Mouse (Mus musculus): Measurements from ENCODE around the gene Lca5.

Gene Lca5

GRCm38 (mm10) chr9:83440392-83441357 lies at the start of gene Lca5:
TSS of gene Lca5 (minus strand) at chr9:83441127.
- ATAC-seq (ENCODE audit: insufficient number of reproducible peaks, low FRiP score, low TSS enrichment) = peak; percentile 100

DNA sequence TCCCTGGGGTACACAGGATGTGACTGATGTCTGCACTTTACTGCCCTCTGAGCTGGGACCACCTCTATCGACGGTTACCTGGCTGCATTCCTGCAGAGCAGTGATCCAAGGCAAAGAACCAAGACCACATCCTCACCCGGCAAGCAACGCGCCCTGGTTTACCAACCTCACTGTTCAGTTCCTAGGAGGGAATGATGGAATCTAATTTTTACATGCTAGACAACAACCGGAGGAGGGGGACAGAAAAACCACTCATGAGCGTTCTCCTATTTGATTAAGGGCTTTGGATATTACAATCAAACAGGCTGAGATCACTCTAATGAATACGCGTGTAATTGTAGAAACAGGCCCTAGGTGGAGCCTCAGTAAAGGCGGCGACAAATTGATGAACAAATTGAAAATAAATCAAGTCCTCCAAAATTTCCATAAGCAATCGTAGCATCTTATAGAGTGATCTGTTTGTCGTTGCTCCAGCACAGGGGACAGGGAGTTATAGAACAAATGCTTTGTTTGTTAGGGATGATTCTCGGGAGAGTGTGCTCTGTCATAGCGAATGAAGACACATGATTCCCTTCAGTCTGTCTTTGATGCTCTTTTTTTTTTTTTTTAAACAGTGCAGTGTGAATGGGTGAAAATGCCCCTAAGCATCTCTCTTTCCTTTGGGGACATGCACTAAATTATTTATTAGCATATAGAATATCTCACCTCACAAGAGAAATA lies 47.7 kb upstream of the Lca5 start:
- ATAC-seq (ENCODE audit: insufficient number of reproducible peaks, low FRiP score, low TSS enrichment) = peak; percentile 59

DNA sequence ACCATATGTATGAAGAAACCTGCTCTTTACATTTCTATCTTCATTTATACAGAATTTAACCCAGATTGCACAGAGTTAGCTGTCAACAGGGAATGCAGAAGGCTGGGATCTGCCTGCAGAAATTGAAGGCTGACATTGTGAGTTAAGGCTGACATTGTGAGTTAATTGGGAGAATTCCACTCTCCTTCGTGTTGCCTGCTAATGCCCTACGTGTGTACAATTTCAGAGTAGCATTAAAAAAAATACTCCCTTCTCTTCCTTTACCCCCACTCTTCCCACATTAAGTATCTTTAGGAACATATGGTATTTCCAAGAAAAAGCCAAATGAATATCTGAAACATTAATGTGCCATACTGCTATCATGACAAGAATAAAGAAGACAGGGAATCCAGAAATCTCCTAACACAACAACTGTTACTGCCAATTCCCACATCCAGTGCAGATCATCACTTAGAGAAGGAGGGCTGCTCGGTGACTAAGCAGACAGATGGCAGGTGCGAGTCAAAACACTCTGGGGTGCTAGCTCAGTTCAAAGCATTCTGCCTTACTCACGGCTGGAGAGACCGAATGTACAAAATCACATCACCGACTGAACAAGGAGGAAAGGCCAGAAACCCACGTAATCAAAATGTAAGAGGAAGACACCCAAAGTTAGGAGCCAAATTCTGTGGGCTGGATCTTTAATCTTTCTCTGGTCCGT lies 47.0 kb upstream of the Lca5 start:
- peak; percentile 92 for ATAC-seq (ENCODE audit: insufficient number of reproducible peaks, low FRiP score, low TSS enrichment)

DNA sequence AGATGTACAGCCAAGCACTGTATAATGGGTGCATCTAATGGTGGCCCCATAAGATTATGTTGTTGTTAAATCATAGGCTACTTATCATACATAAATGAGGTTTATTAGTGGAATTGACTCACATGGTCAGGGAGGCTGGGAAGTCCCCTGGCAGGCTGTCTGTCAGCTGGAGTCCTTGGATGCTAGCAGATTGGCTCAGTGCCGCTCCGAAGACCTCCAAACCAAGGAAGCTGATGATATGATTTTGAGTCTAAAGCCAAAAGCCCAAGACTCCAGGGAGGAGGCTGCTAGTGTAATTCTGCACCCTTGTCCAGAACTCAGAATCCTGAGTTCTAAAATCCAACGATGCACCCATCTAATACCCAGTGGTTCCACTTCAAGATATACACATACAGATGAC lies 45.0 kb upstream of the Lca5 start:
- ATAC-seq (ENCODE audit: insufficient number of reproducible peaks, low FRiP score, low TSS enrichment) = no peak

DNA sequence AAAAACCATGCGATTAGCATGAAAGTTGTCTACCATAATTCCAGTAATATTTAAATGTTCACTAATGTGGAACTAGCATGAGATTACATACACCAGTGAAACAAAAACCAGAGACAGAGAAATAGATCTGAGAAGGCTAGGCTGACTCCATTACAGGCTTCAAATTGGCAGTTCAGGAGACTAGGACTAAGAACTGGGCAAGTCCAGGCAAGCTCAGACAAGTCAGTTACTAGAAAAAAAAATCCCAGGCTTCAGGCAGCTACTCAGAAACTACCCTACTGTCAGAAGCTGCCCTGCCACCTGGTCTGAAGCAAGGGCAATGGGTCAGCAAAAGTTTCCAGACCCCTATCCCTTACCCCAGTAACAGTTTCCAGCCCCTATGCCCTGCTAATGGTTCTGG lies 44.4 kb upstream of the Lca5 start:
- ATAC-seq (ENCODE audit: insufficient number of reproducible peaks, low FRiP score, low TSS enrichment) = no peak

DNA sequence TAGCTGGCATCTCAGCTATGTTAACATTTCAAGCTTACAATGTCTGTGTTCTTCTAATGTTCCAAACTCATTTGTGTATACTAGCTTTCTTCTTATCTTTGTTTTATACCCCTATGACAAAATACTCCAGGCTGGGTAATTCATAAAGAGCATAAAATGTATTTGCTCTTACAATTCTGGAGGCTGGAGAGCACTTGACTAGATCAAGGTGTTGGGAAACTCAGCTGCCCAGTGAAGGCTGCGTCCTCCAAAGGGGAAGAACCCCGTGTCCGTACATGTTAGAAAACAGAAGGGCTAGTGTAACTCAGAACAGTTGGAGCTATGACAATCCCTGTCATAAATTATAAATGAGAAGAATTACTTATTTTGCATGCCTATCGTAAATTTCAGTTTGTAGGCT lies 42.5 kb upstream of the Lca5 start:
- ATAC-seq (ENCODE audit: insufficient number of reproducible peaks, low FRiP score, low TSS enrichment) = no peak

DNA sequence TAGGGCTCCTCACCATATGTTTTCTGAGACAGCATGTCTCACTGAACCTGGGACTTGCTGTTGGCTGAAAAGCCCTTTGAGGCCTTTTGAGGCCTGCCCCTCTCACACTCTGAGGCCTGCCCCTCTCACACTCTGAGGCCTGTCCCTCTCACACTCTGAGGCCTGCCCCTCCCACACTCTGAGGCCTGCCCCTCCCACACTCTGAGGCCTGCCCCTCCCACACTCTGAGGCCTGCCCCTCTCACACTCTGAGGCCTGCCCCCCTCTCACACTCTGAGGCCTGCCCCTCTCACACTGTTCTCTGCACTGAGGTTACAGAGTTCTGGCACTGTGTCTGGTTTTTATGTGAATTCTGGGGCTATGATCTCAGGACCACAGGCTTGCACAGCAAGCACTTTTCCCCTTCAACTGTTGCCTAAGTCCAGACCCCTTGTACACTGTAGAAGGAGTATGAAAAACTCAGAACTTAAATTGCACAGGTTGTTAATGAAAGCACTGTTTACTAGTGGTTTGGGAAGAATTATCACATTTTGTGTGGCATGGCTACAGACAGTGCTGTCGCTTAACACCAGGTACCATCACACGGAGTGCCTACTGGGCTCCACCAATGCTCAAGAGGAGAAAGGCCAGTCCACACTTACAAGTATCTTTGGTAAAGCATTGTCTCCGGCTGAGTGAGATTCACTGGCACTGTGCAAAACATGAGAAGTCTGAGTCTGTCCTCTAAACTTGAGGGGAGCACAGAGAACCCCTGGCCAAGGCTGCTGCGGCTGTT lies 41.4 kb upstream of the Lca5 start:
- ATAC-seq (ENCODE audit: insufficient number of reproducible peaks, low FRiP score, low TSS enrichment) = no peak

- no peak for ATAC-seq (ENCODE audit: insufficient number of reproducible peaks, low FRiP score, low TSS enrichment)
Observed at GRCm38 (mm10) chr9:83469871-83470270, 28.9 kb upstream of the Lca5 start.

DNA sequence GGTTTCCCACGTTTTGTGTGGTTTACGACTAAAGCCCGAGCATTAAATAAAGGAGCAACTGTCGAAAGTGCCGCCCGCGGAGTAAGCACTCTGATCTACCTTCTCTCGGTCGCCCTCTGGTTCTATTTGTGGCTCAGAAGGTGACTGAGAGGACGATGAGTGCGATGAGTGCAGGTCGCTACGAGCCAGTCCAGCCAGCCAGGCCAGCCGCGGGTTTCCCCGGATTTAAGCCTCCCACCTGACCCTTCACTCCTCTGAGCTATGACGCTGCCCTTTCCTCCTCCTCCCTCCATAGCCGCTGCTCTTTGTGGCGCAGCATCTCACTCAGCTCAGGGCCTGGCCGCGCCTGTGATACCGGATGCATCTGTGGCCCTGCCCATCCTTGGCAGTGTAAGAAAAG lies 6.8 kb upstream of the Lca5 start:
- ATAC-seq (ENCODE audit: insufficient number of reproducible peaks, low FRiP score, low TSS enrichment) = peak; percentile 93

- no peak for ATAC-seq (ENCODE audit: insufficient number of reproducible peaks, low FRiP score, low TSS enrichment)
Observed at GRCm38 (mm10) chr9:83447176-83447575, 6.2 kb upstream of the Lca5 start.

- no peak for ATAC-seq (ENCODE audit: insufficient number of reproducible peaks, low FRiP score, low TSS enrichment)
Observed at GRCm38 (mm10) chr9:83437621-83438020, 3.3 kb downstream of the Lca5 start.

- ATAC-seq (ENCODE audit: insufficient number of reproducible peaks, low FRiP score, low TSS enrichment) = no peak
Observed at GRCm38 (mm10) chr9:83434489-83434888, 6.4 kb downstream of the Lca5 start.

- no peak for ATAC-seq (ENCODE audit: insufficient number of reproducible peaks, low FRiP score, low TSS enrichment)
Observed at GRCm38 (mm10) chr9:83433661-83434060, 7.3 kb downstream of the Lca5 start.

GRCm38 (mm10) chr9:83427926-83428325 lies 13.0 kb downstream of the Lca5 start:
- ATAC-seq (ENCODE audit: insufficient number of reproducible peaks, low FRiP score, low TSS enrichment) = no peak

- no peak for ATAC-seq (ENCODE audit: insufficient number of reproducible peaks, low FRiP score, low TSS enrichment)
Observed at GRCm38 (mm10) chr9:83418965-83419364, 22.0 kb downstream of the Lca5 start.

DNA sequence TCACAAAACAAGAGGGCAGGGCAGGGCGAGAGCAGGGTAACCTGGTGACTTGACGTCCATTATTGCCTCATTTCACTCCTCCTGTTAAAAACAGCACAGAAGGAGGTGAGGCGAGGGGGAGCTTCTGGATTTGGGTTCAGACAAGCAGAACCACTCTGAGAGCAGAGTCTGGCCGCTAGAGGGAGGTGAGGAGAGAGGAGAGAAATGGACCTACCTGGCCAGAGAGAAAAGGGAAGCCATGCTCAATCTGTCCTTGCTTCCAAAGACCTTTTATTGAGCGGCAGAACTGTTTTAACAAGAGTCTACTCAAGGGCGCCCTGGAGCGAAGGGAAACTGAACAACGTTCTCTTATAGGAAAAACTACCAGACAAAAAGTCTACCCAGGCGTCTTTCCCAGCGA lies 27.9 kb downstream of the Lca5 start:
- no peak for ATAC-seq (ENCODE audit: insufficient number of reproducible peaks, low FRiP score, low TSS enrichment)

DNA sequence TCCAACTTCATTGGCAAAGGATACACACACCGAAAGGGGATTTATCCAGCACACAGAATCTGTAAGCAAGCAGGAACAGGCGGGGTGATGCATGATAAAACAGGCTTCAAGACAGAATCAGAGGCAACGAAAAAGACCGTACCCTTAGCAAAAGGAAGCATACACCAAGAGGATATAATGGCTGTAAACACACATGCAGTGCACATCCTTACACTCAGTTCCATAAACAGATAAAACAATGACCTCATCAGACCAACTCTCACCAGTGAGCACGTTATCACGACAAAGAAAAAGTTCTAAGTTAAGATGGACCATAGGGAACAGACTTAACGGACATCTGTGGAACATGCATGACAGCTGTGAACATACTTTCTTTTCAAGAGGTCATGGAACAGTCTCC lies 35.8 kb downstream of the Lca5 start:
- no peak for ATAC-seq (ENCODE audit: insufficient number of reproducible peaks, low FRiP score, low TSS enrichment)

- ATAC-seq (ENCODE audit: insufficient number of reproducible peaks, low FRiP score, low TSS enrichment) = no peak
Observed at GRCm38 (mm10) chr9:83400783-83401182, 40.1 kb downstream of the Lca5 start.

DNA sequence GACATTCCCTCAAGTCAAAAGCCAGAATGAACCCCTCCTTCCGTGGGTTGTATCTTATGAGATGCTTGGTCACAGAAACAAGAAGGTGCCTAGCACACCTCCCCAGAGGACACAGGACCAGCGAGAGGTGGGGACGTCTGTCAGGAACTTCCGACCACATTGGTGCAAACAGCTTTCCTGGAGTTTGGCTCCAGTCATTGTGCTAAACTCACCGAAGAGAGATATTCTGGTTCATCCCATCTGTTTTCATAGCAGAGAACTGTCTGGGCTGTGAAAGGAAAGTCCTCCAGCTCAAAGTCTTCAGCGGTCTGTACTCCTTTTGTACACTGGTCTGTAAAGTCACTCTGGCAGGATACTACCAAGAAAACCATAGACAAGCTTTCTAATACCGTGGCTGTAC lies 41.5 kb downstream of the Lca5 start:
- no peak for ATAC-seq (ENCODE audit: insufficient number of reproducible peaks, low FRiP score, low TSS enrichment)

DNA sequence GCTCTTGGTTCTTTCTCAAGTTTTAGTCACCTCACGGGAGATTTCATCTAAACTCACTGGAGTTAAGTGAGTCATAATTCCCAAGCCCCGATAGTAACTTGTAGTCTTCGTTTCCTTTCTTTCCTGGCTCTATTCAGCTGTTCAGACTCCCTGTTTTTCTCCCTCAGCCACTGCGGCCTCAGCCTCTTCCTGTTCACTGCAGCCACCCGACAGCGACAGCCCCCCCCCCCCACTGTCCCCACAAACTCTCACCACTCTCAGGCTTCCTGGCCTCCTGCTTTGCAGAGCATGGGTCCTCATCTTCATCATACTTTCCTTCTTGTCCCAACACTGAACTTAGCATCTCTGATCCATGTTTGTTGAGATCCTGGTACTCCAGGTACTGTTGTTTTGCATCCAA lies 42.7 kb downstream of the Lca5 start:
- ATAC-seq (ENCODE audit: insufficient number of reproducible peaks, low FRiP score, low TSS enrichment) = no peak

Measured in cerebellum, adult (tissue).